ENCODE assay signal across 13 mouse cellular contexts in the genomic region with DNA sequence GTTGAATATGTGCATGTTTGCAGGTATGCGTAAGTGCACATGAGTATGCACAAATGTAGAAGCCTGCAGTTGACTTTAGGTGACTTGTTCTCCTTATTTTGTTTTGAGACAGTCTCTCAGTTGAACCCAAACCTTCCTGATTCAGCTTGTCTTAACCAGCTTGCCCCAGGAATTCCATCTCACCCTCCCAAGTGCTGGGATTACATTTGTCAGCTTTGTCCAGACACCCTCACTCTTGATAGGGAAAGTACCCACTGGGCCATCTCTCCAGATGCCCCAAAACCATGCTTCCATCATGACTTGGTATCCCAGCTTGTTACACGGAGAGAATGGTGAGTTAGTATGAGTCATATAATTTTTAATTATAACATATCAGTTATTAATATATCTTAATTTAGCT. TPM values are rescaled to one million over a fixed set of nuclear protein-coding genes. Genes with fewer than 3 reads are reported as not detected.
DNase-seq lines count a peak whose midpoint lies in the region; ATAC-seq and TF ChIP-seq lines count a peak whose summit lies in the region.
"Had no signal": no experiment of that assay in that cellular context is flagged by ENCODE, and none has a peak within 500 bp of the region (broad histone marks: within the 10 kb centered on the region; RNA-seq: fewer than 3 reads in every experiment).

No protein-coding gene starts in this region.

- peaks cover 32% of the 10 kb centered on the region for H3K4me1 ChIP-seq in heart, embryonic 16.5 days (ENCODE audit: control insufficient read depth, insufficient read depth, low read length)
- peaks cover 14% of the 10 kb centered on the region; the same call in 1 of the 2 replicates for H3K4me1 ChIP-seq in liver, embryonic 12.5 days
- peaks cover 5% of the 10 kb centered on the region for H3K4me1 ChIP-seq in liver, embryonic 11.5 days (replicated peaks; ENCODE audit: control insufficient read depth, insufficient read depth, low read length)
- H3K4me1 ChIP-seq in bone marrow macrophage, adult 2 months (ENCODE audit: control insufficient read depth, insufficient read depth, low read length): peaks cover 52% of the 10 kb centered on the region
- peaks cover 9% of the 10 kb centered on the region for H3K4me1 ChIP-seq in intestine, embryonic 16.5 days (ENCODE audit: control insufficient read depth, insufficient read depth, low read length)

- TF ChIP-seq CTCF in bone marrow macrophage, adult 2 months (IDR thresholded peaks at IDR 0.05; ENCODE audit: low read depth, low read length): no peak

- ATAC-seq in heart, embryonic 16.5 days (replicated peaks; ENCODE audit: extremely low read depth, insufficient read depth, low FRiP score): no peak
- no peak for ATAC-seq in liver, embryonic 12.5 days
- no peak for ATAC-seq in liver, embryonic 11.5 days (replicated peaks; ENCODE audit: low FRiP score)
- ATAC-seq in intestine, embryonic 16.5 days: no peak
- ATAC-seq: CD4-positive, CD25-positive, alpha-beta regulatory T cell, adult 4 months; forebrain, embryonic 16.5 days; hindbrain, postnatal 0 days had no signal

- peak overlapping the region; percentile 3; the same call in 1 of the 2 replicates for H3K27ac ChIP-seq in heart, embryonic 16.5 days (ENCODE audit: low read length)
- H3K27ac ChIP-seq in liver, embryonic 12.5 days: 0 out of 2 replicates have a peak overlapping the region, but pooled peaks have one; percentile 2
- no peak overlapping the region for H3K27ac ChIP-seq in liver, embryonic 11.5 days (ENCODE audit: low read depth, low read length)
- H3K27ac ChIP-seq in bone marrow macrophage, adult 2 months (ENCODE audit: insufficient read depth, low read depth, low read length): peak overlapping the region; percentile 8
- H3K27ac ChIP-seq in intestine, embryonic 16.5 days (ENCODE audit: low read length): peak overlapping the region; percentile 49; the same call in 1 of the 2 replicates
- H3K27ac ChIP-seq: hindbrain, postnatal 0 days had no signal

- peaks cover 9% of the 10 kb centered on the region for H3K36me3 ChIP-seq in heart, embryonic 16.5 days (ENCODE audit: control insufficient read depth, insufficient read depth)
- H3K36me3 ChIP-seq in liver, embryonic 12.5 days: peaks cover 7% of the 10 kb centered on the region
- H3K36me3 ChIP-seq in liver, embryonic 11.5 days (ENCODE audit: control insufficient read depth, insufficient read depth, low read length): peaks cover 3% of the 10 kb centered on the region
- H3K36me3 ChIP-seq in intestine, embryonic 16.5 days (ENCODE audit: control insufficient read depth, insufficient read depth, low read length): no peaks in the 10 kb centered on the region

- WGBS in heart, embryonic 16.5 days: 83% methylated on average over 2 of the region's 2 CpGs
- WGBS in liver, embryonic 12.5 days (ENCODE audit: insufficient replicate concordance): 84% methylated on average over 2 of the region's 2 CpGs
- 90% methylated on average over 2 of the region's 2 CpGs for WGBS in liver, embryonic 11.5 days
- WGBS in intestine, embryonic 16.5 days: 91% methylated on average over 2 of the region's 2 CpGs

- H3K9me3 ChIP-seq in heart, embryonic 16.5 days (replicated peaks; ENCODE audit: control insufficient read depth, low read length): no peaks in the 10 kb centered on the region
- H3K9me3 ChIP-seq in liver, embryonic 12.5 days (replicated peaks): no peaks in the 10 kb centered on the region
- H3K9me3 ChIP-seq in liver, embryonic 11.5 days (ENCODE audit: control insufficient read depth, low read length): no peaks in the 10 kb centered on the region
- H3K9me3 ChIP-seq in intestine, embryonic 16.5 days (ENCODE audit: control insufficient read depth, low read length): no peaks in the 10 kb centered on the region

- H3K4me3 ChIP-seq in heart, embryonic 16.5 days (ENCODE audit: low read length): no peak overlapping the region
- no peak overlapping the region for H3K4me3 ChIP-seq in liver, embryonic 12.5 days
- H3K4me3 ChIP-seq in liver, embryonic 11.5 days (ENCODE audit: low read depth, low read length): no peak overlapping the region
- H3K4me3 ChIP-seq in bone marrow macrophage, adult 2 months (ENCODE audit: insufficient read depth, low read length): no peak overlapping the region
- no peak overlapping the region for H3K4me3 ChIP-seq in intestine, embryonic 16.5 days (ENCODE audit: low read length)

- no peak for TF ChIP-seq POLR2A in bone marrow macrophage, adult 2 months (IDR thresholded peaks at IDR 0.05; ENCODE audit: borderline replicate concordance, low read depth, low read length)

- no peak overlapping the region for H3K9ac ChIP-seq in heart, embryonic 16.5 days (ENCODE audit: low read length)
- no peak overlapping the region for H3K9ac ChIP-seq in liver, embryonic 12.5 days
- H3K9ac ChIP-seq in liver, embryonic 11.5 days (ENCODE audit: low read depth, low read length): no peak overlapping the region
- no peak overlapping the region for H3K9ac ChIP-seq in intestine, embryonic 16.5 days (ENCODE audit: low read depth, low read length)

- no peak overlapping the region for H3K4me2 ChIP-seq in heart, embryonic 16.5 days (ENCODE audit: low read depth, low read length)
- H3K4me2 ChIP-seq in liver, embryonic 12.5 days: no peak overlapping the region
- H3K4me2 ChIP-seq in liver, embryonic 11.5 days: no peak overlapping the region
- no peak overlapping the region for H3K4me2 ChIP-seq in intestine, embryonic 16.5 days (ENCODE audit: low read depth, low read length)
- H3K4me2 ChIP-seq: midbrain, embryonic 11.5 days had no signal

- intact Hi-C loops in heart, postnatal 10 days (cut with DNase I): no loop called here

- no peaks in the 10 kb centered on the region for H3K27me3 ChIP-seq in heart, embryonic 16.5 days (ENCODE audit: control insufficient read depth, insufficient read depth, low read length)
- no peaks in the 10 kb centered on the region for H3K27me3 ChIP-seq in liver, embryonic 12.5 days (replicated peaks)
- no peaks in the 10 kb centered on the region for H3K27me3 ChIP-seq in liver, embryonic 11.5 days (replicated peaks; ENCODE audit: control insufficient read depth, insufficient read depth, low read length)
- H3K27me3 ChIP-seq in intestine, embryonic 16.5 days (replicated peaks; ENCODE audit: control insufficient read depth, insufficient read depth, low read length): no peaks in the 10 kb centered on the region

- no peak for DNase-seq in heart, postnatal 10 days
- no peak for DNase-seq in liver, embryonic 11.5 days (ENCODE audit: low spot score)
- DNase-seq in spleen, postnatal 14 days (ENCODE audit: low spot score in 2 of 2): no peak
- no peak for DNase-seq in cerebellum, postnatal 25 days
- DNase-seq: thymus, postnatal 25 days had no signal

RNA-seq across cellular contexts. Expression of a gene that starts 44.6 kb away (rescaled TPM):
- polyA plus RNA-seq in heart, embryonic 16.5 days (2015; fragmentation: Nextera tagmentation; extraction: Ambion mirVana): 54.1 and 54.6 TPM in 2 replicates
- total RNA-seq in heart, postnatal 10 days (2021): 10 to 100 TPM; 32.9 to 36.3 TPM
- 21.3 and 22.2 TPM in 2 replicates for polyA plus RNA-seq in liver, embryonic 12.5 days (2016; fragmentation: Nextera tagmentation; extraction: Ambion mirVana)
- 38.0 and 42.2 TPM in 2 replicates for polyA plus RNA-seq in liver, embryonic 11.5 days (2014; fragmentation: Nextera tagmentation; extraction: Ambion mirVana)
- polyA plus RNA-seq in bone marrow macrophage, adult 2 months (2012; ENCODE audit: insufficient read depth, insufficient read length, missing spikeins): 40.0 and 40.3 TPM in 2 replicates
- polyA plus RNA-seq in intestine, embryonic 16.5 days (2015; fragmentation: Nextera tagmentation; extraction: Ambion mirVana): 38.1 and 38.4 TPM in 2 replicates

RNA-seq across cellular contexts. Expression of a gene that starts 45.2 kb away (rescaled TPM):
- polyA plus RNA-seq in heart, embryonic 16.5 days (2015; fragmentation: Nextera tagmentation; extraction: Ambion mirVana): 12.8 and 14.8 TPM in 2 replicates
- 10 to 100 TPM; 44.6 to 53.4 TPM for total RNA-seq in heart, postnatal 10 days (2021)
- polyA plus RNA-seq in liver, embryonic 12.5 days (2016; fragmentation: Nextera tagmentation; extraction: Ambion mirVana): 5.4 and 5.7 TPM in 2 replicates
- polyA plus RNA-seq in liver, embryonic 11.5 days (2014; fragmentation: Nextera tagmentation; extraction: Ambion mirVana): 8.7 and 10.0 TPM in 2 replicates
- polyA plus RNA-seq in bone marrow macrophage, adult 2 months (2012; ENCODE audit: insufficient read depth, insufficient read length, missing spikeins): 27.9 and 33.7 TPM in 2 replicates
- polyA plus RNA-seq in intestine, embryonic 16.5 days (2015; fragmentation: Nextera tagmentation; extraction: Ambion mirVana): 7.8 and 9.4 TPM in 2 replicates
